Mouse (Mus musculus) activated CD4-positive, CD25-positive, alpha-beta regulatory T cell, adult 9 weeks (primary cell): ENCODE measurements around the gene Fndc7. TPM values are rescaled to one million over a fixed set of nuclear protein-coding genes. Genes with fewer than 3 reads are reported as not detected.

Experiments
- polyA plus RNA-seq: library from polyadenylated mRNA; unstranded; fragments of 100-300 nt; shearing (Covaris generic); gene quantifications from one replicate; pipeline ENCODE4 v1.2.1, GENCODE M21; 2017

Gene Fndc7
- 0.33 TPM for polyA plus RNA-seq

GRCm38 (mm10) chr3:108889908-108890307 lies at the start of gene Fndc7:
TSS of gene Fndc7 (minus strand) at chr3:108890008.

DNA sequence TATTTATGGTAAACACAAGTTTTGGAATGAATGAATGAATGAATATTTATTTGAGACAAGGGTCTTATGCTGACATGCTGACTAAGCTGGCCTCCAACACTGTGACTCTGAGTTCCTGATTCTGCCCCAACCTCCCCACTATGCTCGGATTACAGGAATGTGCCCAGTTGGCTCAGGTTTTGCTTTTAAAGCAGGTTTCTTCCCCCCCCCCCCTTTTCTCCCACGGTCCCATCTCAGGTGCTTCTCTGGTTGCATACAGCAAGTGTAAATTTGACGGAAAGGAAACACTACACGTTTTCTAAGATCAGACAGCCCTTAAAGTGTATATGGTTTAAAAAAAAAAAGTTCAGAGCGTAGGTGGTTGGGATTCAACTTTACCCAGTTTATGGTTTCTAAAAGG lies 49.8 kb upstream of the Fndc7 start, which contains the start of gene Henmt1:
Henmt1 (plus strand) TSS at position 301 of the 400 bp plus-strand sequence.

DNA sequence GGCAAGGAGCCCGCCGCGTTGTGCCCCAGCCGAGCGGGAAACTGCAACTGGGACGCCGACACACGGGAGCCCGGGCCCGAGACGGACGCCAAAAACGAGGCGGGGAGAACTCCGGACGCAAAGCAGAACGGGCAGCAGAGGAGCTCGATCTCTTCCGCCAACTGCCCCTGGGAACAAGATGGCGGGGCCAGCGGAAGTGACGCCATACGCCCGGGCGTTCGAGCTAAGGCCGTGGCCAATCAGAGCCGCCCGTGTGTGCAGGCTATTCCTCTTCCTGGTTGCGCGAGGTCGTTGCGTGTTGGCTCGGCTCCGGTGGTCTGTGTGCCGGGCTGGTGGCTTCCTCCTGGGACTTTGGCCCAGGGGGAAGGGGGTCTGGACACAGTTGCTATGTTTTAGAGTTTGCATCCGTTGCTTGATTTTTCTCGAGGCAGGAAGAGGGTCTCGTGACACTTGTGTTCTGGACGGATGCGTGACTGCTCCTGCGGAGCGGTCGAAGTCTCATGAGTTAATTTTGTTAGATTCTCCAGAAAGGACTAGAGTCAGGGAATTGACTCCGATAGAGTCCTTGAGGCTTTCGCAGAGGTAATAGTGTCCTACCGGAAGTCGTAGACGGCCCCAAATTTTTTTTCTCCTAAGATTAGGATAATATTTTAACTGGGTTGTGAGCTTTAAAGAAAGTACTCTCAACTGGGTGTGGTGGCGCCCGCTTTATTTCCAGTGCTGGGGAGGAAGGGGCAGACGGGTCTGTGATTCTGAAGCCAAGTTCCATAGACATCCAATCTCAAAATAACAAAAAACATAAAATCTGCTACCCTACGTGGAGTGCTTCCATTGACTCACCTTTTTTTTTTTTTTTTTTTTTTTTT lies 22.0 kb upstream of the Fndc7 start, which contains the start of gene Prpf38b:
Prpf38b (minus strand) TSS at position 180 of the 866 bp plus-strand sequence.

DNA sequence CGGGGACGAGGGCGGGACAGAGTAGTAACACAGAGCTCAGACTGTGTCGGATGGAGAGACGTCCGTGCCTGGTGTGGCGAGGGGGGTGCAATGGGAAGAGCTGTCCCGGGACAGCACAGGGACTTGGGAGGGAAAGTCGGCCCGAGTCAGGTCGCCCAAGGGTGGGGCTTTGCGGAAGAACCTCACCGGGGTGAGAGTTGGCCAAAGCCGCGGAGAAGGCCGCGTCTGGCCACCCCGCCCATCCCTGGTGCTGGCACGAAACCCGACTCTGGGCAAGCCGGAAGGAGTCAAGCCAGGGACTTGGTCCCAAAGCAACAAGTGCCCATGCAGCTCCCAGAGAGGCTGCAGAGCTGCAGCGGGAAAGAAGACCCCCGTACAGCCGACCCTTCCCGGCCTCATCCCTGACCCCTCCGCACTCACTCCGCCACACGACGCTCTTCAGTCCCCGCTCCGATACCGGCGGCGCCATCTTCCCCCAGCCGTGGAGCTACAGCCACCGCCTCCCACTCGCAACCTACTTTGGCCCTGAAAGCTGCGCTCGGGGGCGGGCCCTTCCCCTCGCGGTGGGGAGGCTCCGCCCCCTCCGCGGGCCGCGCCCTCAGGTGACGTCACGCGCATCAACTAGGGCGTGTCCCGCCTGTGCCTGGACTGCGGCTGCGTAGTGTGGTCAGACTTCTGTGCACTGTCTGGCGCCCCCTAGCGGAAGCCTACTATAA lies 49.6 kb downstream of the Fndc7 start, which contains the start of gene Stxbp3:
Stxbp3 (minus strand) TSS at position 527 of the 716 bp plus-strand sequence.

Other genes starting within 250 kb of the Fndc7 start
- 71.2 TPM for gene Clcc1, start 236.1 kb downstream of the Fndc7 start, polyA plus RNA-seq
- gene Gpsm2, start 167.7 kb downstream of the Fndc7 start, polyA plus RNA-seq: 3.7 TPM
- not detected for gene Aknad1, start 150.3 kb downstream of the Fndc7 start, polyA plus RNA-seq
- gene Stxbp3, start 49.5 kb downstream of the Fndc7 start, polyA plus RNA-seq: 68.8 TPM
- gene Prpf38b, start 21.7 kb upstream of the Fndc7 start, polyA plus RNA-seq: 76.4 TPM
- gene Henmt1, start 49.9 kb upstream of the Fndc7 start, polyA plus RNA-seq: 0.15 TPM
- gene Gm9857, start 50.4 kb upstream of the Fndc7 start, polyA plus RNA-seq: not detected
- gene Fam102b, start 137.6 kb upstream of the Fndc7 start, polyA plus RNA-seq: 1.1 TPM
- gene Slc25a54, start 190.5 kb upstream of the Fndc7 start, polyA plus RNA-seq: not detected
- gene Slc25a24, start 233.1 kb upstream of the Fndc7 start, polyA plus RNA-seq: 23.0 TPM